Mouse (Mus musculus): ENCODE results near the gene Arpc3. TPM values are rescaled to one million over a fixed set of nuclear protein-coding genes. Genes with fewer than 3 reads are reported as not detected.
"Not testable (repeated sequence)": the region's sequence is repeated elsewhere in the genome, so short reads cannot be mapped to it uniquely, and the experiment has no call there.

Arpc3 gene
- total RNA-seq, 2 experiments from 2014 or later = 250 to 273 TPM

DNA sequence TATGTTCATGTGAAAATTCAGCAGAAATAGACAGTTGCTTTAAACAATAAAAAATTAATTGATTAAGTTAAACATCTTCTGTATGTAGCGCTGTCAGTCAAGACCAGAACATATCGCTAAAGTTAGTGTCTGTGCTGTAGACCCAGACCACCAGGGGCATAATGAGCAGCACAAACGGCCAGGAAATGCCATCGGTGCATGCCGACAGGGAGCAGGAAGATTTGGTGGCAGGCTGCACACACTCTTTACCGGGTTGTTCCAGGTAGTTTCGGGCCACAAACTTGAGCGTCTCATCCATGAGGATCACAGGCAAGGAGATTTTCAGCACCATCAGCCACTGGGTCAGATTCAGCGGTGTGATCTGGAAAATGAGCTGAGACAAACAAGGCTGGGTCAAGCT is 65.4 kb downstream of the Arpc3 start:
- DNase-seq (ENCODE audit: low spot score in 2 of 2); intact Hi-C loops (cut with DNase I): not testable (repeated sequence)

DNA sequence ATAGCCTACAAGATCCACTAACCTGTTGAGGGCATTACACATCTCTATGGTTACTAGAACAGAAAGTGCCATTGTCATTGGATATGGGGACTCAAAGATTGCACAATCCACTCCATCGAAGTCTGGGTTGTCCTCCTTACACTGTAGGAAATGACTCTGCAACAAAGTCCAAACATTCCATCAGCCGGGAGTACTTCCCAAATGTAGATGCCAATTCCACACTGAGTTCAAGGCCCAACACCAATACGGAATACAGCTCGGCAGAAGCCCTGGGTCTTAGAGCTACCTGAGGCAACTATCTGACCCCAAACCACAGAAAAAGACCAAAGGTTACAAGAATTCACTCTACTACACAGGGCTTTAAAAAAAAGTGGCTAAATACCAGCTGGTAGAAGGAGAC is 66.4 kb downstream of the Arpc3 start:
- no peak for DNase-seq (ENCODE audit: low spot score in 2 of 2)

DNA sequence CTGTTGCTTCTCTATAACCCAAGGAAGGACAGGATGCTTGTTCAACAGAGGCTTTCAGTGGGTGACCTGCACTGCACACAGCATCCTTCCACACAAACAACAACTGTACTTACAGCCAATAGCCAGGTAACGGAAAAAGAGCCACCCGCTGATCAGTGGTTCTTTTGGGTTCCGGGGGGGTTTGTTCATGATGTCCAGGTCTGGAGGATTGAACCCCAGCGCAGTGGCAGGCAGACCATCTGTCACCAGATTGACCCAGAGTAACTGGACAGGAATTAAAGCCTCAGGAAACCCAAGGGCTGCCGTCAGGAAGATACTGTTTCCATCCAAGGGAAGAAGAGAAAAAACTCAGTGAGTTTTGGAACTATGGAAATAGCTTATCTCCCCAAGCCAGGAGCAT is 67.7 kb downstream of the Arpc3 start:
- no peak for DNase-seq (ENCODE audit: low spot score in 2 of 2)
- intact Hi-C loops (cut with DNase I) = loop anchor here (1.0 kb wide), 1 partner anchor 20 kb away; no protein-coding TSS in a partner anchor

More for the DNA sequence above, 66.4 kb downstream of the Arpc3 start:
- intact Hi-C loops (cut with DNase I) = no loop called here

DNA sequence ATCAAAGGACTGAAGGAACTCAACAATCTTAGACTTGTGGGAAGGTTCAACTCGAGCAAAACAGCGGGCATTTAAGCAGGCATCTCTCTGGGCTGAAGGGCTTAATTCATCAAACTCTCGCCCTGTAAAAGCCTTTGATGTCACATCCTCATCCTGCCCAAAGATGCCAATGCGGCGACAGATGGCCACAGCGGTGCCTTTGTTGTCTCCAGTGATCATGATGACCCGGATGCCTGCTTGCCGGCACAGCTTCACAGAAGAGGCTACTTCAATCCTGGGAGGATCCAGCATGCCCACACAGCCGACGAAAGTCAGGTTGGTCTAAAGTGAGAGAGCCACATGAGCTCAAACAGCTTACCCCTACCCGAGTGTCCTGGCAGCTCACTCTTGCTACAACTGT is 69.0 kb downstream of the Arpc3 start:
- intact Hi-C loops (cut with DNase I) = no loop called here
- no peak for DNase-seq (ENCODE audit: low spot score in 2 of 2)

DNA sequence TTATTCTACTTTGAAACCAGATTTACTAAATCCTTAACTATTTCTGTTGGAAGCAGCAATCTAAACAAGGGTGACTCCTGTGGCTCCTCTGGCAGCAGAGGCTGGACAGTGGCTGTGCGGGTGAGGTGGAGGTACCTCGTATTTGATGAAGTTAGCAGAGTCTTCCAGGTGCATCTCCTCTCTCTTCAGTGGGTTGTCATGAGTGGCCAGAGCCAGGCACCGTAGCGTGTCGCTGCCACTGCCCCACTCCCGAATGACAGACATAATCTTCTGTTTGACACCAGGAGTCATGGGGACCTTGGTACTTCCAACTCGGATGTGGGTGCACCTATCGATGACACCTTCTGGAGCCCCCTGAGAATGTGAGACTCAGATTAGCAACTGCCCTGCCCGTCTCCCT is 69.8 kb downstream of the Arpc3 start:
- intact Hi-C loops (cut with DNase I) = no loop called here
- no peak for DNase-seq (ENCODE audit: low spot score in 2 of 2)

Other genes starting within 250 kb of the Arpc3 start
- gene Ppp1cc, start 233.6 kb upstream of the Arpc3 start, total RNA-seq (2021) = 100 to 1,000 TPM; 161 to 170 TPM
- gene Hvcn1, start 185.1 kb upstream of the Arpc3 start, total RNA-seq (2021) = 1 to 10 TPM; 2.0 to 2.4 TPM
- 10 to 100 TPM; 10.4 to 12.1 TPM for gene Tctn1, start 127.4 kb upstream of the Arpc3 start, total RNA-seq (2021)
- gene Pptc7, start 107.5 kb upstream of the Arpc3 start, total RNA-seq (2021) = 10 to 100 TPM; 30.4 to 31.9 TPM
- gene Rad9b, start 37.6 kb upstream of the Arpc3 start, total RNA-seq (2021) = 1 to 10 TPM; 3.0 to 3.7 TPM
- 100 to 1,000 TPM; 200 to 203 TPM for gene Vps29, start 37.5 kb upstream of the Arpc3 start, total RNA-seq (2021)
- gene Gpn3, start 20.0 kb upstream of the Arpc3 start, total RNA-seq (2021) = 10 to 100 TPM; 23.4 to 25.7 TPM
- 10 to 100 TPM; 74.2 to 77.6 TPM for gene Fam216a, start 19.5 kb upstream of the Arpc3 start, total RNA-seq (2021)
- 10 to 100 TPM; 29.5 to 31.2 TPM for gene Anapc7, start 29.8 kb downstream of the Arpc3 start, total RNA-seq (2021)
- gene Atp2a2, start 110.3 kb downstream of the Arpc3 start, total RNA-seq (2021) = 100 to 1,000 TPM; 737 to 785 TPM
- gene Ift81, start 222.6 kb downstream of the Arpc3 start, total RNA-seq (2021) = 10 to 100 TPM; 35.5 to 36.5 TPM

Measured in left cerebral cortex, postnatal 14 days (tissue).